Mouse (Mus musculus): ENCODE data around the gene Mettl4.

DNA sequence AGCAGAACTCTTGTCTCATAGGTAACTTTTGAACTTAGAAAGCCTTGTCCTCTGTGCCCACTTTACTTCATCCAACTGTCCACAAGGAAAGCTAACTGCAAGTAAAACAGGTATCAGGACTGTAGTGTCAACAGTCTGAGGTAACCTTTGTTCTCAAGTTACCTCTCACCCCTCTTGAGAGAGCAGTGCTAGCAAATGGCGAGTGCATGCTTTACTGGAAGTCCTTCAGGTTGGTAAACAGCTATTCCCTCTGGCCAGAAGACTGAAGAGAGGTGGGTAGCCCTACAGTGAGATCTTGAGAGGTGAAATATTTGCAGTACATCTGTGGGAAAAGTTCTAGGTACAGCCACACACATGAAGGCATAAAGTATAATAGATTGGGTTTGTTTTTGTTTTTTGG lies 14.2 kb upstream of the Mettl4 start:
- no peak for TF ChIP-seq POLR2A (IDR thresholded peaks at IDR 0.05; ENCODE audit: borderline replicate concordance, insufficient read depth, low read length)
- no peak for TF ChIP-seq CTCF (IDR thresholded peaks at IDR 0.05; ENCODE audit: borderline replicate concordance, insufficient read depth, low read depth, low read length)

Data from cerebellum, adult 2 months (tissue).